Mouse (Mus musculus) heart, embryonic 10.5 days (tissue): Measurements from ENCODE around the gene Rprd1b. TPM values are rescaled to one million over a fixed set of nuclear protein-coding genes. Genes with fewer than 3 reads are reported as not detected.
"Not testable (repeated sequence)": the region's sequence is repeated elsewhere in the genome, so short reads cannot be mapped to it uniquely, and the experiment has no call there.

Source experiments
- DNase-seq: peaks from one replicate; pipeline ENCODE4 v3.0.0-alpha.2; 2017; ENCODE audit warnings: low spot score
- H3K27ac ChIP-seq: fragments of 300-500 bp; sonication (generic); 2 replicates; pipeline ENCODE4 v1.5.1; 2016; ENCODE audit warnings: mild to moderate bottlenecking
- H3K27me3 ChIP-seq: fragments of 300-500 bp; sonication (generic); 2 replicates; pipeline ENCODE4 v1.6.1; 2016; ENCODE audit warnings: mild to moderate bottlenecking; ENCODE audit not compliant: poor library complexity, insufficient read depth, severe bottlenecking
- H3K36me3 ChIP-seq: fragments of 300-500 bp; sonication (generic); 2 replicates; pipeline ENCODE4 v1.6.1; 2016; ENCODE audit warnings: mild to moderate bottlenecking, moderate library complexity
- H3K4me1 ChIP-seq: fragments of 300-500 bp; sonication (generic); 2 replicates; pipeline ENCODE4 v1.6.1; 2016; ENCODE audit warnings: mild to moderate bottlenecking
- H3K4me3 ChIP-seq: fragments of 300-500 bp; sonication (generic); 2 replicates; pipeline ENCODE4 v1.5.1; 2016; ENCODE audit warnings: mild to moderate bottlenecking, moderate library complexity
- H3K9me3 ChIP-seq: fragments of 300-500 bp; sonication (generic); 2 replicates; pipeline ENCODE4 v1.6.1; 2016; ENCODE audit warnings: mild to moderate bottlenecking, moderate library complexity
- WGBS: fragments of 180-500 bp; shearing (Covaris S2); methylation state at CpG from one replicate; pipeline ENCODE4 v1.1.7; 2016; 5-methylcytosine and 5-hydroxymethylcytosine counted together
- polyA plus RNA-seq: library from polyadenylated mRNA; unstranded; fragments of >200 nt; fragmentation: Nextera tagmentation; extraction: Ambion mirVana; gene quantifications from 2 replicates; pipeline ENCODE4 v1.2.1, GENCODE M21; 2016

Rprd1b gene
- polyA plus RNA-seq, 1 experiment from 2014 or later = 42.1 TPM

DNA sequence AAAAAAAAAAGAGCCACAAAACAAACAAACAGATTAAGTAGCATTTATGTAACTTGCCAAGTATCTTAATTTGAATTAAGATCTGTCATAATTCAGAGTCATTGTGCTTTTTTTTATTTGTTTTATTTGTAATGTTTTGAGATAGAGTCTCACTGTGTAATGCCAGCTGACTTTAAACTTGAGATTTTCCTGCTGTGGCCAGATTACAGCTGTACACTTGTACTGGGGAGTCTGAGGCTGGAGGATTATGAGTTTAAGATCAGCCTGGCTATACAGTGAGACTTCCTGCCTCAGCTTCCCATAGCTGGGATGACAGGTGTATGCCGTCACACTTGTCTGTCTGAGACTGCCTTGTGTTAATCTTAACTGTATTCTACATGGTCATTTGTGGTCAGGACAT is 20.4 kb downstream of the Rprd1b start:
- no peak for DNase-seq
- WGBS = 98% methylated on average over 1 of the region's 1 CpGs
- no peaks in the 10 kb centered on the region for H3K9me3 ChIP-seq
- peaks cover 6% of the 10 kb centered on the region; the same call in 1 of the 2 replicates for H3K4me1 ChIP-seq
- H3K36me3 ChIP-seq = peaks cover 70% of the 10 kb centered on the region
- H3K4me3 ChIP-seq = no peak overlapping the region
- H3K27me3 ChIP-seq = no peaks in the 10 kb centered on the region
- no peak overlapping the region for H3K27ac ChIP-seq

- no peak overlapping the region for H3K27ac ChIP-seq
- H3K27me3 ChIP-seq = no peaks in the 10 kb centered on the region
- 94% methylated on average over 8 of the region's 8 CpGs for WGBS
- H3K9me3 ChIP-seq = no peaks in the 10 kb centered on the region
- peaks cover 65% of the 10 kb centered on the region for H3K36me3 ChIP-seq
- no peak overlapping the region for H3K4me3 ChIP-seq
- DNase-seq = no peak
- H3K4me1 ChIP-seq = peaks cover 6% of the 10 kb centered on the region; the same call in 1 of the 2 replicates
Observed at GRCm38 (mm10) chr2:158050116-158050515, 21.8 kb downstream of the Rprd1b start.

DNA sequence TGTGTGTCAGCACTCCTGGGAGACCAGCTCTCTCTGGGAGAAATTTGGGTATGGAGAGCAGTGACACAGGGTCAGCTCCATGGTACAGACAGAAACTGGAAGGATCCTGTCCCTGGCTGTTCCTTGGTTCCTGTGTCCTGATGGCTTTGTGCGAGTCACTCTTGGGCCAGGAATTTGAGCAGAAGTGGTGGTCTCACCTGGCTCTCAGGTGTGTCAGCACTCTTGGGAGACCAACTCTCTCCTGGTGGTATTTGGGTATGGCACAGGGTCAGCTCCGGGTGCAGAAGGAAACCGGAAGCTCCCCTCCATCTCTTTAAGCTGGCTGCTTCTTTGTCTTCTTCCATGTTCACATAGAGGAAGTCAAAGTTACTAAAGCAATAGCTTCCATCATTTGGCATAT is 26.3 kb downstream of the Rprd1b start:
- Histone ChIP-seq H3K4me1 (peaks cover 6% of the 10 kb centered on the region; the same call in 1 of the 2 replicates), H3K27ac (no peak overlapping the region), H3K4me3 (no peak overlapping the region), H3K36me3 (peaks cover 76% of the 10 kb centered on the region), H3K27me3 (no peaks in the 10 kb centered on the region), H3K9me3 (no peaks in the 10 kb centered on the region)
- DNase-seq = peak; percentile 58
- WGBS = 85% methylated on average over 3 of the region's 3 CpGs

DNA sequence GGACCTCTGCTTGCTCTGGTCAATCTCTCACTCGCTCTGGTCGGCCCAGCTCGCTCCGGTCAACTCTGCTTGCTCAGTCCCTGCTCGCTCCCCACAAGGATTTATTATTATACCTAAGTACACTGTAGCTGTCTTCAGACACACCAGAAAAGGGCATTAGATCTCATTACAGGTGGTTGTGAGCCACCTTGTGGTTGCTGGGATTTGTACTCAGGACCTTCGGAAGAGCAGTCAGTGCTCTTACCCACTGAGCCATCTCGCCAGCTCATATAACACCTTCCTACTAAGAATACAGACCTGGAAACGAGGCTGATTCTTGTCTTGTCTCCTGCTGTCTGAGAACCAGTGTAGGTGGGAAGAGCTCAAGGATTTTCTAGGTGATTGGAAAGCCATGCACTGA is 27.1 kb downstream of the Rprd1b start:
- H3K4me3 ChIP-seq = not testable (repeated sequence)
- WGBS = 86% methylated on average over 8 of the region's 8 CpGs

GRCm38 (mm10) chr2:158057030-158057429 is 28.7 kb downstream of the Rprd1b start:
- H3K4me1 ChIP-seq = peaks cover 4% of the 10 kb centered on the region; the same call in 1 of the 2 replicates
- peaks cover 83% of the 10 kb centered on the region for H3K36me3 ChIP-seq
- 95% methylated on average over 3 of the region's 3 CpGs for WGBS

More for the DNA sequence above, 27.1 kb downstream of the Rprd1b start:
- H3K9me3 ChIP-seq, H3K27me3 ChIP-seq, H3K27ac ChIP-seq, DNase-seq, H3K4me1 ChIP-seq: not testable (repeated sequence)
- peaks cover 77% of the 10 kb centered on the region for H3K36me3 ChIP-seq

GRCm38 (mm10) chr2:158058534-158058933 is 30.2 kb downstream of the Rprd1b start:
- no peak overlapping the region for H3K4me3 ChIP-seq
- peak; percentile 58 for DNase-seq
- H3K36me3 ChIP-seq = peaks cover 80% of the 10 kb centered on the region
- no peaks in the 10 kb centered on the region for H3K9me3 ChIP-seq
- H3K27ac ChIP-seq = no peak overlapping the region
- no peaks in the 10 kb centered on the region; the same call in 1 of the 2 replicates for H3K4me1 ChIP-seq
- 92% methylated on average over 10 of the region's 10 CpGs for whole genome bisulfite sequencing
- H3K27me3 ChIP-seq = no peaks in the 10 kb centered on the region

More at GRCm38 (mm10) chr2:158057030-158057429, 28.7 kb downstream of the Rprd1b start:
- no peak overlapping the region for H3K4me3 ChIP-seq
- no peaks in the 10 kb centered on the region for H3K9me3 ChIP-seq
- peak; percentile 36 for DNase-seq
- H3K27me3 ChIP-seq = no peaks in the 10 kb centered on the region
- H3K27ac ChIP-seq = no peak overlapping the region

GRCm38 (mm10) chr2:158059666-158060105 is 31.4 kb downstream of the Rprd1b start:
- H3K27me3 ChIP-seq = no peaks in the 10 kb centered on the region
- no peak for DNase-seq
- H3K27ac ChIP-seq = no peak overlapping the region; the same call in 1 of the 2 replicates
- peaks cover 76% of the 10 kb centered on the region for H3K36me3 ChIP-seq
- H3K4me3 ChIP-seq = no peak overlapping the region
- no peaks in the 10 kb centered on the region for H3K9me3 ChIP-seq
- peaks cover 8% of the 10 kb centered on the region for H3K4me1 ChIP-seq
- WGBS = 73% methylated on average over 8 of the region's 8 CpGs

DNA sequence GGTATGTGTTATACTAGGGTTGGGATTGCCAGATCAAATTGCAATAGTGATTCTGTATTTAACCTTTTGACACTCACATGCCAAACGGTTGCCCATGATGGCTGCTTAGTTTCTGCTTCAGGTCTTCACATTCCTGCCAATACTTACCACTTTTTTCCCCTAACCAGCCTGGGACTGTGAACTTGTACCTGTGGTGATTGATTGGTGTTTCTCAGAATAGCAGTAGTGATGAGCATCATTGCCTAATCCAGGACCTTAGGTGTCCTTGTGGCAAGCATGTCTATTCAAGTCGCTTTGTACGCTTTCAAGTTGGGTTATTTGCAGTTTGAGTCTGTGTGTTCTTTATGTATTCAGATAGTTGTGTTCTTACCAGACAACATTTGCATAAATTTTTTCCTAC is 34.7 kb downstream of the Rprd1b start:
- no peak overlapping the region for H3K27ac ChIP-seq
- no peaks in the 10 kb centered on the region for H3K9me3 ChIP-seq
- no peaks in the 10 kb centered on the region for H3K27me3 ChIP-seq
- DNase-seq = no peak
- no peak overlapping the region for H3K4me3 ChIP-seq
- peaks cover 60% of the 10 kb centered on the region for H3K36me3 ChIP-seq
- WGBS = 93% methylated on average over 3 of the region's 3 CpGs
- H3K4me1 ChIP-seq = peaks cover 38% of the 10 kb centered on the region

DNA sequence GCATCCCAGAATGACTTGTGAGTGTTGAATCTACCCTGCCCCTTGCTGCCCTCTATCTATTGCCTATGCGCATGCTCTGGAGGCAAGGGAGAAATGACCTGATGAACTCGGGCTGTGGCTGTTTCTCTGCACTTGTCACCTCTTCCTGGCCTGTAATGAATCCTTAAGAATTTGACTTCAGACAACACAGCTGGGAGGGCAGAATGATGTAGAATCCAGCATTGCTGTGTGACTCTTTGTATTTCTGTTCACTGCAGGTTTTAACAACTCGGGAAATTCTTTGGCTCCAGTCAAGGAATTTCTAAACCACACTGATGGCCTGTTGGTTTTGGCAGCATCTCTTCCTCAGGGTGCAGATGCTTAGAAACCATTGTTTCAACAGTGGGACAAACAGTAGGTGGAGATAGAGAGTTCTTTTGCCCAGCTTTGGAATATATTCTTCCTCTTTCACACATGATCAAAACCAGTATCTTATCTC is 36.3 kb downstream of the Rprd1b start:
- 46% methylated on average over 3 of the region's 3 CpGs for WGBS
- no peaks in the 10 kb centered on the region for H3K27me3 ChIP-seq
- H3K4me3 ChIP-seq = no peak overlapping the region
- H3K9me3 ChIP-seq = no peaks in the 10 kb centered on the region
- H3K4me1 ChIP-seq = peaks cover 38% of the 10 kb centered on the region
- no peak for DNase-seq
- peak overlapping the region; percentile 84 for H3K27ac ChIP-seq
- H3K36me3 ChIP-seq = peaks cover 51% of the 10 kb centered on the region

DNA sequence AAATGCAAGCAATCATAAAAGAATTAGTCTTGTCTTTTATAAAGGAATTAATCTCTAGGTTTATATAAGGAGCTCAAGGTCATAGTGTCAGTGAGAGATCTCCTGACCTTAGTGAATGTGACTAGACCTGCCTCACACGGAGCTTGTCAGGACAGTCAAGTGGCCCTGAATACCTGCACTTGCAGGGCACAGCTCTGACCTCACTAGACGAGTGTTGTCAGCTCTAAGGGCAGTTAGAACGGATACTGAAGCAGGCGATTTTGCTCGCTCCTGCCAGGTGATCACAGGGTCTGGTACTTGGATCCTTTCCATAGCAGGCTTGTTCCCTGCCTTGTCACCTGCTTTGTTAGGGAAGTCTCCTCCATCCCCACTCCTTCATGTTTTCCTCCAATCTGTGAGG is 36.8 kb downstream of the Rprd1b start:
- Histone ChIP-seq H3K27ac (peak overlapping the region; percentile 84), H3K27me3 (no peaks in the 10 kb centered on the region), H3K36me3 (peaks cover 46% of the 10 kb centered on the region), H3K4me3 (no peak overlapping the region), H3K4me1 (peaks cover 38% of the 10 kb centered on the region), H3K9me3 (no peaks in the 10 kb centered on the region)
- 36% methylated on average over 5 of the region's 5 CpGs for WGBS
- DNase-seq = no peak

- H3K36me3 ChIP-seq = peaks cover 43% of the 10 kb centered on the region
- DNase-seq = no peak
- peak overlapping the region; percentile 84 for H3K27ac ChIP-seq
- no peaks in the 10 kb centered on the region for H3K9me3 ChIP-seq
- H3K27me3 ChIP-seq = no peaks in the 10 kb centered on the region
- H3K4me1 ChIP-seq = peaks cover 51% of the 10 kb centered on the region
- H3K4me3 ChIP-seq = peak overlapping the region; percentile 5
Observed at GRCm38 (mm10) chr2:158066456-158066855, 38.2 kb downstream of the Rprd1b start.

GRCm38 (mm10) chr2:158067260-158067824 is 39.0 kb downstream of the Rprd1b start:
- no peak for DNase-seq
- H3K36me3 ChIP-seq = peaks cover 43% of the 10 kb centered on the region
- H3K4me1 ChIP-seq = peaks cover 58% of the 10 kb centered on the region
- no peaks in the 10 kb centered on the region for H3K27me3 ChIP-seq
- H3K27ac ChIP-seq = peak overlapping the region; percentile 84
- H3K9me3 ChIP-seq = no peaks in the 10 kb centered on the region
- 90% methylated on average over 5 of the region's 5 CpGs for WGBS
- H3K4me3 ChIP-seq = no peak overlapping the region

DNA sequence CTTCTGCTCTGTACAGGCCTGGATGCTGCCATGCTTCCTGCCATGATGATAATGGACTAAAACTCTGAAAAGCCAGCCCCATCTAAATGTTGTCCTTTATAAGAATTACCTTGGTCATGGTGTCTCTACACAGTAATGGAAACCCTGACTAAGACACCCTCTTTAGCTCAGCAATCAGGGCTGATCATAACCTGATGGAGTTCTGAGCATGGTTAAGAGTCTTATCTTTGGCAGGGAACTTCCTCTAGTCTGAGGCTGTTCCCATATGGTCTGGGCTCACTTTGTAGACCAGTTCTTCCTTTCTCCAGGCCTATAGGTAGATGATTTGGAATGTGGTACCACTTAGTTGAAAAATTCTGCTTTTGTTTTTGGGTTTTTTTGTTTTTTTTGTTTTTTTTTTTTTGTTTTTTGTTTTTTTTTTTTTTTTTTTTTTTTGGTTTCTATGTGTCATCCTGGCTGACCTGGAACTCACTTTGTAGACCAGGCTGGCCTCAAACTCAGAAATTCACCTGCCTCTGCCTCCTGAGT is 40.2 kb downstream of the Rprd1b start:
- Histone ChIP-seq H3K36me3 (peaks cover 52% of the 10 kb centered on the region), H3K27me3 (no peaks in the 10 kb centered on the region), H3K4me3 (no peak overlapping the region), H3K27ac (no peak overlapping the region), H3K4me1 (peaks cover 61% of the 10 kb centered on the region), H3K9me3 (no peaks in the 10 kb centered on the region)
- DNase-seq = no peak
